Mouse (Mus musculus) heart, adult 9 months (tissue): ENCODE measurements at regions not wholly inside any gene's neighbourhood (a gene's known extent, or its start where the extent isn't known, plus 50 kb on each side); places are given as distances from the start of the nearest gene placed in this dataset.
A peak's percentile ranks its signal among the peaks of the same experiment; 100 is the strongest.
"Not testable (repeated sequence)": the region's sequence is repeated elsewhere in the genome, so short reads cannot be mapped to it uniquely, and the experiment has no call there.

Source experiments
- DNase-seq, 2 experiments: peaks; one replicate each; pipeline ENCODE4 v3.0.0; 2022; ENCODE audit warnings: low spot score in 2 of 2

GRCm38 (mm10) chr9:23651300-23651699 lies 428.4 kb downstream of the Bmper start:
- no peak for DNase-seq

GRCm38 (mm10) chr9:23653086-23653485 lies 430.2 kb downstream of the Bmper start:
- no peak for DNase-seq

- no peak for DNase-seq
Observed at GRCm38 (mm10) chr9:23654777-23655176, 431.9 kb downstream of the Bmper start.

GRCm38 (mm10) chr9:23665960-23666359 lies 431.8 kb upstream of the Npsr1 start:
- no peak for DNase-seq

GRCm38 (mm10) chr9:23669230-23669629 lies 428.6 kb upstream of the Npsr1 start:
- peak; percentile 12 to 25 for DNase-seq

- peak in 1 of 2 experiments; percentile 36 for DNase-seq
Observed at GRCm38 (mm10) chr9:23670642-23671041, 427.2 kb upstream of the Npsr1 start.

GRCm38 (mm10) chr9:23673347-23673860 lies 424.4 kb upstream of the Npsr1 start:
- no peak for DNase-seq

GRCm38 (mm10) chr9:23674833-23675232 lies 423.0 kb upstream of the Npsr1 start:
- DNase-seq, result no peak

GRCm38 (mm10) chr9:23689456-23689855 lies 408.3 kb upstream of the Npsr1 start:
- no peak for DNase-seq

GRCm38 (mm10) chr9:23692768-23693441 lies 404.9 kb upstream of the Npsr1 start:
- no peak for DNase-seq

- no peak for DNase-seq
Observed at GRCm38 (mm10) chr9:23693442-23693829, 404.4 kb upstream of the Npsr1 start.

GRCm38 (mm10) chr9:23694481-23694880 lies 403.3 kb upstream of the Npsr1 start:
- DNase-seq, result no peak

GRCm38 (mm10) chr9:23700567-23700966 lies 397.2 kb upstream of the Npsr1 start:
- no peak for DNase-seq

GRCm38 (mm10) chr9:23717584-23717983 lies 380.2 kb upstream of the Npsr1 start:
- DNase-seq, result not testable (repeated sequence)

GRCm38 (mm10) chr9:23728816-23729215 lies 369.0 kb upstream of the Npsr1 start:
- no peak for DNase-seq

GRCm38 (mm10) chr9:23752478-23752877 lies 345.3 kb upstream of the Npsr1 start:
- DNase-seq, result peak in 1 of 2 experiments; percentile 4

GRCm38 (mm10) chr9:23786660-23787059 lies 311.1 kb upstream of the Npsr1 start:
- DNase-seq, result no peak
